Mouse (Mus musculus): ENCODE data around the gene Hoxd11. TPM values are rescaled to one million over a fixed set of nuclear protein-coding genes. Genes with fewer than 3 reads are reported as not detected.
A peak's percentile ranks its signal among the peaks of the same experiment; 100 is the strongest.

Gene Hoxd11
- total RNA-seq, 2 experiments from 2014 or later, result not detected

GRCm38 (mm10) chr2:74730331-74730730, 51.0 kb downstream of the Hoxd11 start:
- no peak for DNase-seq

- no peak for DNase-seq
Measured at GRCm38 (mm10) chr2:74731055-74731454, 51.7 kb downstream of the Hoxd11 start.

- DNase-seq, result no peak
Measured at GRCm38 (mm10) chr2:74731799-74732512, 52.6 kb downstream of the Hoxd11 start.

- no peak for DNase-seq
Measured at GRCm38 (mm10) chr2:74732513-74733316, 53.4 kb downstream of the Hoxd11 start.

- DNase-seq, result no peak
Measured at GRCm38 (mm10) chr2:74733317-74733661, 53.9 kb downstream of the Hoxd11 start.

- DNase-seq, result no peak
Measured at GRCm38 (mm10) chr2:74733765-74734164, 54.4 kb downstream of the Hoxd11 start.

- DNase-seq, result no peak
Measured at GRCm38 (mm10) chr2:74734451-74734850, 55.1 kb downstream of the Hoxd11 start.

- no peak for DNase-seq
Measured at GRCm38 (mm10) chr2:74734996-74735811, 55.8 kb downstream of the Hoxd11 start.

- no peak for DNase-seq
Measured at GRCm38 (mm10) chr2:74735851-74736687, 56.7 kb downstream of the Hoxd11 start.

Small RNA genes within 50 kb of the gene (microRNA-seq; reads per million reads assigned to microRNA genes)
- gene Gm44463 (not detected), gene Mir10b (21,456 reads per million, percentile 97 among the genes with 10 or more reads in this experiment)

Other genes starting within 250 kb of the Hoxd11 start
- 10 to 100 TPM; 15.8 to 16.2 TPM for gene Lnpk, start 100.1 kb upstream of the Hoxd11 start, total RNA-seq (2021)
- gene Evx2, start 20.0 kb upstream of the Hoxd11 start, total RNA-seq (2021), result not detected
- gene Hoxd13, start 11.2 kb upstream of the Hoxd11 start, total RNA-seq (2021), result not detected
- not detected for gene Hoxd12, start 4.5 kb upstream of the Hoxd11 start, total RNA-seq (2021)
- not detected for gene Hoxd10, start 12.4 kb downstream of the Hoxd11 start, total RNA-seq (2021)
- 1 to 10 TPM; 3.8 to 4.1 TPM for gene Hoxd9, start 18.2 kb downstream of the Hoxd11 start, total RNA-seq (2021)
- gene Hoxd8, start 25.1 kb downstream of the Hoxd11 start, total RNA-seq (2021), result 10 to 100 TPM; 23.9 to 35.9 TPM
- gene Hoxd3, start 32.4 kb downstream of the Hoxd11 start, total RNA-seq (2021), result under 1 TPM; 0.17 to 0.36 TPM
- gene Hoxd4, start 32.4 kb downstream of the Hoxd11 start, total RNA-seq (2021), result 10 to 100 TPM; 13.6 to 15.5 TPM
- gene Gm28230, start 47.2 kb downstream of the Hoxd11 start, total RNA-seq (2021), result 1 to 10 TPM; 1.6 to 2.0 TPM
- not detected for gene Hoxd1, start 83.4 kb downstream of the Hoxd11 start, total RNA-seq (2021)
- 10 to 100 TPM; 64.7 to 98.5 TPM for gene Mtx2, start 146.2 kb downstream of the Hoxd11 start, total RNA-seq (2021)